Mouse (Mus musculus) lung, embryonic 16.5 days (tissue): Measurements from ENCODE around the gene Sf3b6. TPM values are rescaled to one million over a fixed set of nuclear protein-coding genes. Genes with fewer than 3 reads are reported as not detected.

Source experiments
- ATAC-seq: fragments of 200-750 bp; cut with Nextera tagmentation; 2 replicates; pipeline ENCODE4 v1.8.0; 2017; ENCODE audit warnings: low read depth, mild to moderate bottlenecking, moderate library complexity
- H3K27ac ChIP-seq: fragments of 300-500 bp; sonication (generic); 2 replicates; pipeline ENCODE4 v1.5.1; 2014; ENCODE audit warnings: mild to moderate bottlenecking, control low read depth, low read length
- H3K27me3 ChIP-seq: fragments of 300-500 bp; sonication (generic); 2 replicates; pipeline ENCODE4 v1.6.1; 2014; ENCODE audit warnings: low read depth, low read length, mixed read lengths; ENCODE audit not compliant: control insufficient read depth, insufficient read depth
- H3K36me3 ChIP-seq: fragments of 300-500 bp; sonication (generic); 2 replicates; pipeline ENCODE4 v1.6.1; 2014; ENCODE audit warnings: low read length; ENCODE audit not compliant: control insufficient read depth, insufficient read depth
- H3K4me1 ChIP-seq: fragments of 300-500 bp; sonication (generic); replicated peaks from 2 replicates; pipeline ENCODE4 v1.6.1; 2014; ENCODE audit warnings: low read length, mixed read lengths; ENCODE audit not compliant: control insufficient read depth, insufficient read depth
- H3K4me2 ChIP-seq: fragments of 300-500 bp; sonication (generic); 2 replicates; pipeline ENCODE4 v1.6.1; 2014; ENCODE audit warnings: low read depth, low read length, control low read depth
- H3K4me3 ChIP-seq: fragments of 300-500 bp; sonication (generic); 2 replicates; pipeline ENCODE4 v1.5.1; 2014; ENCODE audit warnings: mild to moderate bottlenecking, low read length, control low read depth
- H3K9ac ChIP-seq: fragments of 300-500 bp; sonication (generic); 2 replicates; pipeline ENCODE4 v1.6.1; 2014; ENCODE audit warnings: low read length, control low read depth
- H3K9me3 ChIP-seq: fragments of 300-500 bp; sonication (generic); 2 replicates; pipeline ENCODE4 v1.6.1; 2016; ENCODE audit warnings: low read length; ENCODE audit not compliant: control insufficient read depth
- WGBS: fragments of 180-500 bp; shearing (Covaris S2); extraction: QIAGEN DNeasy Blood & Tissue Kit; methylation state at CpG from one replicate; pipeline ENCODE4 v1.1.7; 2014; 5-methylcytosine and 5-hydroxymethylcytosine counted together
- polyA plus RNA-seq: library from polyadenylated mRNA; unstranded; fragments of >200 nt; fragmentation: Nextera tagmentation; extraction: Ambion mirVana; gene quantifications from 2 replicates; pipeline ENCODE4 v1.2.1, GENCODE M21; 2015

Gene Sf3b6
- polyA plus RNA-seq, 1 experiment from 2014 or later = 161 TPM

DNA sequence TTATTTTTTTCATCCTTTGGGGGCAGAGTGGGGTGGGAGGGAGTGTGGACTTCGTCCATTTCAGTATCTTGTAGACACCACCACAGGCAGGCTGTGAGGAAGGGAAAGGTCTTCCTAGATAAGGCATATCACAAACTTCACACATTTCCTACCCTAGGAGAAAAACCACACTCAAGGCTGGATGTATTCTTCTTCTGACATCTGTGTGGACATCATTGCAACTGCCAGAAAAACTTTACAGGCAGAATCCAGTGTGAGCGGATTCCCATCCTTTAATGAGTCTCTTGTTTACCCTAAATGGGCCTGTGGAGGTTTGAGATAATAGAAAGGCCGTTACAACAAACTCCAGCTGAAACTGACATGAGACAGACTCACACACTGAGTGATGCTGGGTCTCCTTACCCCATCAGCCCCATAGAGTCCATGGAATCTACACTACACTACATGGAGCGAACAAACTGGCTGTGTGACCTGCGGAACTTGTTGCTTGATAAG is 55.7 kb downstream of the Sf3b6 start:
- no peak overlapping the region for H3K4me3 ChIP-seq

GRCm38 (mm10) chr12:4873531-4873930 is 56.2 kb downstream of the Sf3b6 start:
- no peaks in the 10 kb centered on the region for H3K9me3 ChIP-seq
- peaks cover 14% of the 10 kb centered on the region for H3K4me1 ChIP-seq
- H3K9ac ChIP-seq = peak overlapping the region; percentile 58; the same call in 1 of the 2 replicates
- no peaks in the 10 kb centered on the region; the same call in 1 of the 2 replicates for H3K36me3 ChIP-seq
- peak overlapping the region; percentile 84 for H3K4me2 ChIP-seq
- 70% methylated on average over 6 of the region's 6 CpGs for WGBS
- H3K4me3 ChIP-seq = peak overlapping the region; percentile 37; the same call in 1 of the 2 replicates
- H3K27me3 ChIP-seq = no peaks in the 10 kb centered on the region; the same call in 1 of the 2 replicates
- H3K27ac ChIP-seq = no peak overlapping the region
- ATAC-seq = no peak

More for the DNA sequence above, 55.7 kb downstream of the Sf3b6 start:
- Histone ChIP-seq H3K27ac (no peak overlapping the region), H3K4me2 (no peak overlapping the region), H3K9ac (no peak overlapping the region), H3K4me1 (peaks cover 14% of the 10 kb centered on the region), H3K9me3 (no peaks in the 10 kb centered on the region), H3K27me3 (no peaks in the 10 kb centered on the region; the same call in 1 of the 2 replicates), H3K36me3 (no peaks in the 10 kb centered on the region)
- ATAC-seq = no peak
- WGBS = 57% methylated on average over 5 of the region's 5 CpGs

DNA sequence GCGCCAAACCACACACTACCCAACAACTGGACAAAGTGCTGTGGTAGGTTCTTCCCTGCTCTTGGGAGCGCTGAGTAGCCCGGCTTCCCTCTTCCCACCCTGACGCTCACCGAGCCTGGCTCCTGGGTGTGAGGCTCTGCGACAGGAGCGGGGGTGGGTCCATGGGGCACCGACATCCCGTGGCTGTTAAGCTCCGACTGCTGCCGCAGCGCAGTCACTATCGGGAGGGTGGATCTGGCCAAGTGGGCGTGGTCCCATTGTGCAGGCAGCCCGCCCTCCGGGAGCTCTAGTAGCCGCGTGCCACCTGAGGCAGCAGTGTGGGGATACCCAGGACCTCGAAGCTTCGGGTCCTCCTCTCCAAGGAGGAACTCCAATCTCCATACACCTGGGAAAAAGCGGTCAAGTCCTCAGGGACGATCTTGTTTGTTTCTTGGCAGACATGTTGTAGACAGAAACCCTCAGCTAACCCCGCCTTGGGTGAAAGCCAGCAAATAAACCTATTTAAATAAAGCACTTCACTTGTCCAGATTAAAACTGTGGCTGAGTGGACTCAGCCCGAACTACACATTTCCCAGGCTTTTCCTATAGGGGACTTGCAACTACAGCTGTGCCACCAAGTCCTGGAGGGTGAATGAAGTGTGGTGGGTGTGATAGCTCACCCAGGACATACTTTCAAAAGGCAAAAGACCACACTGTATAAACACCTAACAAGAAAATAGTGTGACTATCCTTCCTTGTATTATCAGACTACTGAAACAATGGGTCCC is 57.0 kb downstream of the Sf3b6 start, which contains the start of gene Mfsd2b:
TSS of gene Mfsd2b (minus strand) at position 199 of the 767 bp plus-strand sequence.
- Histone ChIP-seq H3K4me3 (peak within 1 kb of the TSS; percentile 37), H3K9ac (peak within 1 kb of the TSS; percentile 58), H3K36me3 (peaks cover 4% of the 10 kb centered on the region), H3K4me1 (peaks cover 14% of the 10 kb centered on the region), H3K4me2 (peak within 1 kb of the TSS; percentile 84), H3K27me3 (no peaks in the 10 kb centered on the region; the same call in 1 of the 2 replicates), H3K9me3 (no peaks in the 10 kb centered on the region; the same call in 1 of the 2 replicates), H3K27ac (peak within 1 kb of the TSS; percentile 7; the same call in 1 of the 2 replicates)
- peak; percentile 96 for ATAC-seq
- 2% methylated on average over 24 of the region's 24 CpGs for WGBS

DNA sequence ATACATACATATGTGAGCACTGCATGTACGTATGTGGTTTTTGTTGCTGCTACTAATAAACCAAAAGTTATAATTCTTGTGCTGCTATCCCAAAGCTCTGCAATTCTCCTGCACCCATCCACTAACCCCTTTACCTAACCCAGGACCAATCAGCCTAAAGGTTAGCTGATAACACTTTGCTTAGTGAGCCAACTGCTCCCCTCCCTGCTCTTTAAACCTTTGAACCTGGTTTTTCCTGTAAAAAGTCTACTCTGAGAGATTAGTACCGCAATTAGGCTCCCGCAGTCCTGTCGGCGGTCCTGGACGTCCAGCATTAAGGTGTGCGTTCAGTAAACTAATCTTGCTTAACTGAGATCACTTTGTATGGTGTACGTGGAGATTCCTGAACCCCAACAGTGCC is 58.3 kb downstream of the Sf3b6 start:
- Histone ChIP-seq H3K4me1 (peaks cover 14% of the 10 kb centered on the region), H3K9ac (no peak overlapping the region), H3K9me3 (no peaks in the 10 kb centered on the region; the same call in 1 of the 2 replicates), H3K27ac (no peak overlapping the region), H3K27me3 (no peaks in the 10 kb centered on the region; the same call in 1 of the 2 replicates), H3K4me3 (no peak overlapping the region), H3K36me3 (peaks cover 8% of the 10 kb centered on the region), H3K4me2 (no peak overlapping the region)
- no peak for ATAC-seq
- WGBS = 85% methylated on average over 8 of the region's 8 CpGs

Other genes with a start within 250 kb of the Sf3b6 start
- 37.6 and 39.7 TPM in 2 replicates for gene Itsn2, start 224.9 kb upstream of the Sf3b6 start, polyA plus RNA-seq
- gene Gm3625, start 224.6 kb upstream of the Sf3b6 start, polyA plus RNA-seq = not detected in 2 replicates
- 0.13 and 0.34 TPM in 2 replicates for gene Fam228a, start 79.1 kb upstream of the Sf3b6 start, polyA plus RNA-seq
- 2.0 and 2.3 TPM in 2 replicates for gene Pfn4, start 48.5 kb upstream of the Sf3b6 start, polyA plus RNA-seq
- 2.6 and 2.8 TPM in 2 replicates for gene Fam228b, start 48.3 kb upstream of the Sf3b6 start, polyA plus RNA-seq
- gene Fkbp1b, start 24.0 kb downstream of the Sf3b6 start, polyA plus RNA-seq = 8.8 and 9.3 TPM in 2 replicates
- 15.5 and 16.1 TPM in 2 replicates for gene Wdcp, start 25.8 kb downstream of the Sf3b6 start, polyA plus RNA-seq
- 1.8 and 2.3 TPM in 2 replicates for gene Mfsd2b, start 56.8 kb downstream of the Sf3b6 start, polyA plus RNA-seq
- gene Ubxn2a, start 90.2 kb downstream of the Sf3b6 start, polyA plus RNA-seq = 24.7 and 25.4 TPM in 2 replicates
- 7.7 and 8.4 TPM in 2 replicates for gene Atad2b, start 99.8 kb downstream of the Sf3b6 start, polyA plus RNA-seq